Mouse (Mus musculus): ENCODE data around the gene Mki67. TPM values are rescaled to one million over a fixed set of nuclear protein-coding genes. Genes with fewer than 3 reads are reported as not detected.

Gene Mki67
- polyA plus RNA-seq, 1 experiment, result 0.73 TPM

- TF ChIP-seq POLR2A (IDR thresholded peaks at IDR 0.05; ENCODE audit: borderline replicate concordance, extremely low read depth, low read depth, low read length), result no peak
- TF ChIP-seq CTCF (IDR thresholded peaks at IDR 0.05; ENCODE audit: insufficient read depth, low read length), result no peak
- no peak for DNase-seq
- Histone ChIP-seq H3K4me3 (replicated peaks; ENCODE audit: extremely low read depth, low read depth, low read length) (no peak overlapping the region), H3K4me1 (ENCODE audit: control insufficient read depth, insufficient read depth, low read length) (peaks cover 4% of the 10 kb centered on the region)
- 40% methylated on average over 3 of the region's 3 CpGs for WGBS
Measured at GRCm38 (mm10) chr7:135736581-135736886, 20.4 kb upstream of the Mki67 start.

- TF ChIP-seq CTCF (IDR thresholded peaks at IDR 0.05; ENCODE audit: insufficient read depth, low read length) (peak; percentile 85), POLR2A (IDR thresholded peaks at IDR 0.05; ENCODE audit: borderline replicate concordance, extremely low read depth, low read depth, low read length) (no peak)
- peak; percentile 86 for DNase-seq
- Histone ChIP-seq H3K4me3 (replicated peaks; ENCODE audit: extremely low read depth, low read depth, low read length) (peak overlapping the region; percentile 15), H3K4me1 (ENCODE audit: control insufficient read depth, insufficient read depth, low read length) (peaks cover 4% of the 10 kb centered on the region)
- 13% methylated on average over 31 of the region's 31 CpGs for WGBS
Measured at GRCm38 (mm10) chr7:135735691-135736580, 19.8 kb upstream of the Mki67 start.

- DNase-seq, result no peak
- WGBS, result 58% methylated on average over 9 of the region's 9 CpGs
- peaks cover 4% of the 10 kb centered on the region for H3K4me1 ChIP-seq (ENCODE audit: control insufficient read depth, insufficient read depth, low read length)
- no peak overlapping the region for H3K4me3 ChIP-seq (replicated peaks; ENCODE audit: extremely low read depth, low read depth, low read length)
- TF ChIP-seq CTCF (IDR thresholded peaks at IDR 0.05; ENCODE audit: insufficient read depth, low read length) (no peak), POLR2A (IDR thresholded peaks at IDR 0.05; ENCODE audit: borderline replicate concordance, extremely low read depth, low read depth, low read length) (no peak)
Measured at GRCm38 (mm10) chr7:135734911-135735646, 18.9 kb upstream of the Mki67 start.

- Histone ChIP-seq H3K4me1 (ENCODE audit: control insufficient read depth, insufficient read depth, low read length) (peaks cover 4% of the 10 kb centered on the region), H3K4me3 (replicated peaks; ENCODE audit: extremely low read depth, low read depth, low read length) (no peak overlapping the region)
- DNase-seq, result no peak
- TF ChIP-seq CTCF (IDR thresholded peaks at IDR 0.05; ENCODE audit: insufficient read depth, low read length) (no peak), POLR2A (IDR thresholded peaks at IDR 0.05; ENCODE audit: borderline replicate concordance, extremely low read depth, low read depth, low read length) (no peak)
- 82% methylated on average over 5 of the region's 5 CpGs for WGBS
Measured at GRCm38 (mm10) chr7:135734379-135734778, 18.2 kb upstream of the Mki67 start.

GRCm38 (mm10) chr7:135728038-135728437 is 11.9 kb upstream of the Mki67 start:
- no peak overlapping the region for H3K4me3 ChIP-seq (replicated peaks; ENCODE audit: extremely low read depth, low read depth, low read length)
- TF ChIP-seq CTCF (IDR thresholded peaks at IDR 0.05; ENCODE audit: insufficient read depth, low read length) (no peak), POLR2A (IDR thresholded peaks at IDR 0.05; ENCODE audit: borderline replicate concordance, extremely low read depth, low read depth, low read length) (no peak)
- 63% methylated on average over 12 of the region's 12 CpGs for WGBS
- H3K4me1 ChIP-seq (ENCODE audit: control insufficient read depth, insufficient read depth, low read length), result peaks cover 2% of the 10 kb centered on the region; the same call in 1 of the 2 replicates
- no peak for DNase-seq

GRCm38 (mm10) chr7:135726707-135727106 is 10.5 kb upstream of the Mki67 start:
- 80% methylated on average over 1 of the region's 1 CpGs for WGBS
- Histone ChIP-seq H3K4me1 (ENCODE audit: control insufficient read depth, insufficient read depth, low read length) (peaks cover 2% of the 10 kb centered on the region; the same call in 1 of the 2 replicates), H3K4me3 (replicated peaks; ENCODE audit: extremely low read depth, low read depth, low read length) (no peak overlapping the region)
- no peak for DNase-seq
- TF ChIP-seq CTCF (IDR thresholded peaks at IDR 0.05; ENCODE audit: insufficient read depth, low read length), result no peak
- no peak for TF ChIP-seq POLR2A (IDR thresholded peaks at IDR 0.05; ENCODE audit: borderline replicate concordance, extremely low read depth, low read depth, low read length)

- Histone ChIP-seq H3K4me1 (ENCODE audit: control insufficient read depth, insufficient read depth, low read length) (peaks cover 2% of the 10 kb centered on the region; the same call in 1 of the 2 replicates), H3K4me3 (replicated peaks; ENCODE audit: extremely low read depth, low read depth, low read length) (no peak overlapping the region)
- no peak for DNase-seq
- 33% methylated on average over 6 of the region's 6 CpGs for WGBS
- TF ChIP-seq POLR2A (IDR thresholded peaks at IDR 0.05; ENCODE audit: borderline replicate concordance, extremely low read depth, low read depth, low read length) (no peak), CTCF (IDR thresholded peaks at IDR 0.05; ENCODE audit: insufficient read depth, low read length) (no peak)
Measured at GRCm38 (mm10) chr7:135723672-135724341, 7.6 kb upstream of the Mki67 start.

GRCm38 (mm10) chr7:135722011-135722838 is 6.1 kb upstream of the Mki67 start:
- H3K4me3 ChIP-seq (replicated peaks; ENCODE audit: extremely low read depth, low read depth, low read length), result no peak overlapping the region
- H3K4me1 ChIP-seq (ENCODE audit: control insufficient read depth, insufficient read depth, low read length), result peaks cover 2% of the 10 kb centered on the region; the same call in 1 of the 2 replicates
- no peak for TF ChIP-seq CTCF (IDR thresholded peaks at IDR 0.05; ENCODE audit: insufficient read depth, low read length)
- 78% methylated on average over 6 of the region's 6 CpGs for WGBS
- DNase-seq, result no peak

Measured in lung, adult 2 months (tissue).